Mouse (Mus musculus) layer of hippocampus, postnatal 14 days (tissue): ENCODE results near the gene Igfbp2. TPM values are rescaled to one million over a fixed set of nuclear protein-coding genes. Genes with fewer than 3 reads are reported as not detected.

Source experiments
- DNase-seq, 2 experiments: peaks; one replicate each; pipeline ENCODE4 v3.0.0; 2021 to 2022; ENCODE audit warnings: low spot score in 2 of 2, mixed read lengths in 1 of 2
- total RNA-seq, 2 experiments: library from RNA; stranded (reverse); gene quantifications; 2 replicates each; pipeline ENCODE4 v1.2.3; 2021

The Igfbp2 gene
- total RNA-seq, 2 experiments from 2014 or later: 56.4 to 116 TPM

DNA sequence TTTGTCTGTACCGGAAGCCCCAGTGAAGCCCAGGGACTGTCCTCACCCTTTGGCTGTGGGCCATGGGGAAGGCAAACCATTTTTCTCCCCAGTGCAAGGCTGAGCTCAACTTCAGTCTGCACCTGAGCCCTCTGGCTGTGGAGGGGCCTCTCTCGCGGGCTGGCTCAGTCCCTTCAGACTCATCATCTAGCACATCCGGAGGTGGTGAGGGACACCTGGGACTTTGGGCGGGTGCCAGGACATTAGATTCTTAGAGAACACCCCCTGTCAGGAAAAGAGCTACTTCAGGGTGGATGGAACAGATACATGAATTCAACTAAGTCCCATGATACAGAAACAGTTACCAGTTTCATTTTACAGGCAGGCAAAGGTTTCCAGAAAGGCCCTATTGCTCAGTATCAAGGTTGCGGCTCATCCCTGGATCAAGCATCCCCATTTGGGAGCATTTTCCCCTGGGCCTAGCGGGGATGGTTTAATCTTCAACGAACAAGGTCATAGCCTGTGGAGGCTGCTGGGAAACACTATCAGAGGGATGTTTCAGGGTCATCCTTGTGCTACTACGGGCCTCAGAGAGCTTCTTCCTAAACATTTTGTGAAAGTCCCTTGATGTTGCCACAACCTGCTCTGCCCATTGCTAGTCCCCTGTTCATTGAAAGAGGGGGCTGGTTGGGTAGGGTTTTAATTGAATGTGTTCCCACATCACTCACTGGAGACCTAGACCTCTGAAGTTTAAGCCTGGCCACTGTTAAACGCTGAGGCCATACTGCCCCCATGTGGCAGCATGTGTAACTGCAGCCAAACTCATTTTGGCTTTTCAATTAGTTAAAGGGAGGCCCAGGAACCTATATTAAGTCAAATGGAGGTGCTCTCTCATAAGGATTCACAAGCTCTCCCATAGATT, 30.3 kb downstream of the Igfbp2 start:
- DNase-seq: peak; percentile 56 to 60

DNA sequence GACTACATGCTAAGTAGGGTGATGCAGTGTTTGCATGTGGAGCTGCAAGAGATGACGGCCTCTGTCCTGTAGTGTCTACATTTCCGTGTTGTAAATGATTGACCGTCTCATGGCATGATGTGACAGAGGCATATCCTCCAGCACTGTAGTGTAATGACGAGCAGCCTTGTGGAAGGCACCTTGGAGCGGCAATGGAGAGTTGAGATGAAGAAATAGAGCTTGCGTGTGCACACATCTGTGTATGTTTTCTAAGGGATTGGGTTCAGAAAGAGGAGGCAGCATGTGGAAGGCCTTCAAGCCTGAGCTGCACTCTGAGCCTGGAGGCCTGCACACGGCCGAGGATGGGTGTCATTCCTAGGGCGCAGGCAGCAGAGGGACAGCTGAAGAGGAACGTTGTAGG, 31.4 kb downstream of the Igfbp2 start:
- no peak for DNase-seq

DNA sequence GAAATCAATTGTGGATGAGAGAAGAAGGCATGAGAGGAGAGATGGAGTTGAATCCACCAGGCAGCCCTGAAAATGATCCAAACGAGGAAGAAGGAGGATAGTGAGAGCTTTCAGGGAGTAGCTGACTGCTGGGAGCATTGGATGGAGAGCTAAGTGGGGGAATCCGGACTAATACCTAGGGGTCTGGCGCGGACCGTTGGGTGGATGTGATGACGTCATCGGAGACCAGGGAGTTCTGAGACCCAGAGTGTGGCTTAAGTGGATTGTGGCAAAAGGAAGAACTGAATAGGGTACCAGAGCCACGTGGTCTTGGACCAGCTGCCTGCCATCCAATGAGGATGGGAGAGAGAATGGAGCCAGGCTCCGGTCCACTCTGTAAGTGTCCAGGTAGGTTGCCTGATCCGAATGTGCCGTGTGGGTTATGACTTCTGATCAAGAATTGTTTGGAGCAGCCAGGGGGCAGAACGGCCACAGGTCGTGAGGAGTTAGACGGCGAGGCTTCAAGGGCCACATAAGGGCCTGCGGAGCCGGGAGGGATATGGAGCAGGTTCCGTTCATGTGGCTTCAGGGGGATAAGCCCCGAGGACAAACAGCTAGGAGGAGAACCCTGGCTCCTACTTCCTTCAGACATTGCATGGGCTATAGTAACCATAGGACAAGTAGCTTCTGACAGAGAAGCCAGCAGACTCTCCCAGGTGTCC, 32.1 kb downstream of the Igfbp2 start:
- DNase-seq: no peak

DNA sequence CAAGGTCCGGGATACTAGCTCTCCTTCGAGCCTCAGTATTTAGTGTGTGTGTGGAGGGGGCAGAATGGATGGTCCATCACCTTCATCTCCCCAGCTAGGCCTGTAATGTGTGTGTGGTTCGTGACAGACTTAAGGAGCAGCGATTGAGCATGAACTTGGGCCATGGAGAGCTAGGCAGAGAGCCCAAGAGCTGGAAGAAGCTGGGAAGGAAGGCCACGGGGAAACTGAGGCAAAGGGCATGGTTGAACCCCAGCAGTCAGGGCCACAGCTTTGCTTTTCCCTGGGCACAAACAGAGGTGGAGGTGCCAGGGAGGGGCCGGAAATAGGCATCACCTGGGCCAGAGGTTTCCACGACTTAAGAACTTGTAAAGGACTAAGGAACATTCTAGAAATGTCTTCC, 32.8 kb downstream of the Igfbp2 start:
- no peak for DNase-seq

DNA sequence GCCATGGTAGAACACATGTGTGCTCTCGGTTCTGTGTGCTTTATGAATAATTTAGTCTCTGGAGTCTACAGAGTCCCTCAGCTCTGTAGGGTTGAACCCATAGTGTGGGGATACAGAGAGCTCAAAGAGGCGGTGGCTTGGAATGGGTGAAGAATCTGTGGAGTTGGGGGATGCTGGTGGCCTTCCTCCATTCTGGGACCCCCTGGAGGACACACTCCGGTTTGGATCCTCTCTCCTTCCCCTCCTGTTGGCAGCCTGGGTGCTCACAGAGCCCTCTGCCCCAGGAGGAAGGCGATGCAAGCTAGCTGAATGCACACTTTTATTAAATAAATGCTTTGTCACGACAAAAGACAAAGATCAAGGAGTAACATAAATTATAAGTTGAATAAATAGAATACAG, 33.3 kb downstream of the Igfbp2 start:
- no peak for DNase-seq

DNA sequence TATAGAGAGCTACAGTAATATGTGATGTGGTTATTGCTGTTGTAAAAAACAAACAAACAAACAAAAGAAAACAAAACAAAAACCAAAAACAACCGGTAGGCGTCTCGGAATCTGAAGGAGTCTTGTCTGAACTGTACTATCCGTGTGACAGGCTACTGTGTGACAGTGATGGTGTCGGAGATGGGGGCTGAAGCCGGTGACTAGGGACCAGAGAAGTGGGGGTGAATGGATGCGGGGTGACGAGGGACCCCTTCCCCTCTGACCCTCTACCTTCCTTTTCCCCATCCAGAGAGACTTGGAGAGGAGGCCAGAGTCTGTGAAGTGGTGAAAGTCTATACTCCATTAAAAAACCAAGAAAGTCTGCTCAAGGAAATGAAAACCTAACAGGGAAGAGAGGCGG, 34.0 kb downstream of the Igfbp2 start:
- no peak for DNase-seq

DNA sequence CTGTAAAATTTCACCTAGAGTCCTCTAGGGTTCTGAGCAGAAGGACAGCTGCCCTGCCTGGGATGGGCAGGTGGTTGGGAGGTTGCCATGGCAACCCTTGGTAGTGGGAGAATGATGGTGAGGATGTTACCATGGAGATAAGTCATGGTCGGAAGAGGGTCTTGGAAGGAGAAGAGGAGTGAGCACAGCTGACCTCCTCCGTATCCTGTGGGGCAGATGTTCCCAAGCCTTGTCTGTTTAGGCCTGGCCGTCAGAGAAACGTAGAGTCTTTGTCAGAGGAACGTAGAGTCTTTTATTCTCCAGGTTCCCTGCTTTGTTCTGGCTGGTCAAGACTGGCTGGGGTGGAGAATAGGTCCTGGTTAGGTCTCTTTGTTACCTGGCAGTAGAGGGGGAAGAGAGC, 34.6 kb downstream of the Igfbp2 start:
- DNase-seq: no peak

DNA sequence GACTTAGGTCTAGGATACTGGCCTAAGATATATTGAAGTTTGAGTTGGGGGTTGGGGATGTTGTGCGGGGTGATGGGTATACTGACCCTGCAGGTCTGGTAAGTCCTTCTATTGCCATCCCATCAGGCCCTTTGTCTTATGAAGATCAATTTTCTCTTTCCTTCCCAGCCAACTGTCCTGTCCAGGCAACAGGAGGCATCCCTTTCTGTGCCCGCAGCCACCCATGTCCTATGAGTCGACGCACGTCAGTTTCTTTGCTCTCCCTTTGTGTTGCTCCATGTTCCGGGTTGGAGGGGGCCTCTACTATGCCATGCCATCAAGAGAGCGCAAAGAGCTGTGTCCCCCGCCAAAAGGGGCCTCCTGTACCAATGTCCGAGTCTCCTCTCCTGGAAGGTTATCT, 35.7 kb downstream of the Igfbp2 start:
- no peak for DNase-seq

DNA sequence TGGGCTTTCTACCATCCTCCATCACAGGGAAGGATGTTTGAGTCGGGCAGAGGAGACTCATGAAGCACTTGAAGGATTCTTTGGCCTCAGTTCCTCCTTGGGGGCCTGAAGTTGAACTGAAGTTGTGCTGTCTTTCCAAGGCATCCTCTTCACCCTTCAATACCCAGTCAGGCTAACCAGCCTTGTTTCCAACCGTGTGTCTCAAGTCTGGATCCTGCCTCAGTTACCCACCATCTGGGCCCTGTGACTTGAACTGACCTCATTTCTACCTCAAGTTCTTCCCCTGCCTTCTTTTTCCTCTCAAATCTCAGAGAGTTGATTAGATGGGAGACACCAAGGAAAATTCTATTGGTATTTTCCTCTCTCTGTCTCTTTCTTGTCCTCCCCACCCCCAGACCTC, 36.2 kb downstream of the Igfbp2 start:
- DNase-seq: no peak

DNA sequence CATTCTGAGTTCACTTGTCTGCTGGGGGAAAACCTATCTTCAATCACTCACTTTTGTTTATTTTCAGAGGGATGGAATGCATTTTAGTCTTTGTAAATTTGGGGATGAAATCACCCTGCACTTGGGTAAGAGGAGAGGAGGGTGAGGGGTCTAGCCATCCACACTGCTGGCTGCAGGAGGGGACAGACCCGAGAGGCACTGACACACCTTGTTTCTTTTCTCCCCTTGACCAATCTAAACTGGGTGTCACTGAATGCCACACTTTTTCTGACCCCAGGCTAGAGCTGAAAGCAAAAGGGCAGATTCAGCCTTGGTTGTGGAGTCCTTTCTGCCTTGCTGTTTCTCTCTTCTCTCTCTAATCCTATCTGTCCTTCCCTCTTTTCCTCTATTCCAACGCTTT, 37.4 kb downstream of the Igfbp2 start:
- no peak for DNase-seq

DNA sequence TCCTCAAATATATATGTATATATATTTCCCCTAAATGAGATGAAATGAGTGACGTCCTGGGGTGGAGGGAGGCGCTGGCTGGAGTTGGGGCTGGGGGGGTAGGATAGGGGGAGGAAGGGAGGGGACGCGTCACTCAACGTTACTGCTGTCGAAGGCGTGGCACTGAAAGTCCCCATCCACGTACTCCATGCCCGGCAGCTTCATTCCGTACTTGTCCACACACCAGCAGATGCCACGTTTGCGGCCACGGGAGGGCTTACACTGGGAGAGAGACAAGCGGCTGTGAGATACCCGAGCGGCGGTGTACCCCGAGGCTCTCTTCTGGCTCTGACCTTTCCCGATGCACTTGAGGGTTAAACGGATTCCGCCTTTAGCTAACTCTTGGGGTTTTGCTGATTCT, 37.9 kb downstream of the Igfbp2 start:
- DNase-seq: no peak

DNA sequence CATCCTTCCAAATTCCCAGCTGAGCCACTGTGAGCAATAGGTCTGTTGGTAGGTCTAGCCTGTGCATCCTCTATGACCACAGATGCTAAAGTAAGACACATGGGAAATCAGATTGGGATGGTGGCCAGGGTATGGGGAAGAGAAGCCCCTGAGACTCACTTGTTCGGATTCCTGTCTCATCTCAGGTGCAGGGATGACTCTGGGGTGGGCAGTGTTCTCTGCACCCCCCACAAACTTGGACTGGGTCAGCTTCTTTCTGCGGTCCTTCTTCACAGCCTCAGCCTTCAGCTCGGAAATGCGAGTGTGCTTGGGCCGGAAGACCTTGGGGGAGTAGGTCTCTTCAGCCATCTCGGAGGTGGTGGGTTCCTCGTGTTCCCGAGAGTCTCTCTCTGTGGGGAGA, 39.4 kb downstream of the Igfbp2 start:
- no peak for DNase-seq

DNA sequence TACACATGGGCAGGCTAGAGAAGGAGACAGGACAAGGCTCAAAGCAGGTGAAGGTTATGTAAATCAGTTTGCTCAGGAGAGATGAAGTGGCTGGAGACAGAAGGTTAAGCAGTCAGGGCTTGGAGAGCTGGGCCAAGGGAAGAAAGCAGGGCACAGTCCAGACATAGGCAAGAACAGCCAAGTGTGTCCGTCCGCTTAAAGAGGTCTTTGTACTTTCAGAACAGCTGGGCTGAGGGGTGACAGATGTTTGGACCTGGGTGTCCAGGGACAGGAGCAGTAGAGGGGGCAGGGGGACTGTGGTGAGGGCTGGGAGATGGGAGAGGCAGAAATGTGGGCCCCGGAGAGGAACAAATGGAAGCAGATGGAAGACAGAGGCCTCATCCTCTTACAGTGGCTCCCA, 40.0 kb downstream of the Igfbp2 start:
- no peak for DNase-seq

DNA sequence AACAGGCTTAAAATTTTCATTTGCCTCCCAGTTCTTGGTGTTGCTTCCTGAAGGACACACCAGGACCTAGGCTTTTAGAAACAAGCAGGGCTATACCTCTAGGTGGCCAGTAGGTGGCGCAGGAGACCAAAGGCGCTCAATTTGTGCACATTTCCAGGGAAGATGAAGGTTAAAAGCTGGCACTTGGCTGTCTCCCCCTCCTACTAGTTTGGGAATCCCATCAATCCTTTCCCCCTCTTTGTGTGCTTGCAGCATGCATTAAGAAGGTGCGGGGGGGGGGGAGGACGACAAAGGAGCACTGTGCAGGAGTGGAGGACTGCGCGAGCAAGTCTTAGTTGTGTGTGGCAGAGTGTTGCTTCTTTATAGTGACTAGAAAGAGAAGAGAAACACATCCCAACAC, 41.6 kb downstream of the Igfbp2 start:
- peak; percentile 76 to 86 for DNase-seq

DNA sequence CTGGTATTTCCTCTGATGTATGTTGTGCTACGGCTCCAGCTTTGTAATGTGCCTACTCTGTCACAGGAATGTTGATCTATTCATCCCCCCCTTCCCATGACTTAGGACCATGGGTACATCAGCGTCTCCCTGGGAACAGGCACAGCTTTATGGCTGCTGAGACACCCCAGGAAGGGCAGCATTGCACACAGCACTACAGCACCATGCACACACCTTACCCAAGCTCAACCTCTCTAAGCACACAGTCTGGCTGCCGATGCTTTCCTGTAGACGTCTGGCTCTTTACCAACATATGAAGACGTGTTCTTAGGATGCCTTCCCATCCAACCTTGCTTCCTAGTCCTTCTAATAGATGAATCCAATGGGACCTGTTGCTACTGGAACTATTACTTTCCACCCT, 42.1 kb downstream of the Igfbp2 start:
- no peak for DNase-seq

DNA sequence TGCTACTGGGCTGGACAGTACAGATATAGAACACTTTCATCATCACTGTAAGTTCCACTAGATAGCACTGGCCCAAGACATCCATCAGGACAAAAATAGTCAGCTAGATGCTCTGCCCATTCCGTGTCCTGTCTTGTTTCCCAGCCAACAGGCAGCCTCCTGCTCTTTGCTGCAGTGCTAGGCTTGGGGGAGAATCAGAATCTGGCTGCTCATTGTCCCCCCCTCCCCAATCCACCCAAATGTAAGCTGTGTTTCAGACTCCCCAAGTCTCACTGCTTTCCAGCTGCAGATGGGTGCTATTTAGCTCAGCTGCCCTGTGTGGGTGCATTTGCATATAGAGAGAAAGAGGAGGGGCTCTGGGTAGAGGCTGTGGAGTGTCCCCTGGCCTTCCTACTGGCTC, 43.0 kb downstream of the Igfbp2 start:
- no peak for DNase-seq

DNA sequence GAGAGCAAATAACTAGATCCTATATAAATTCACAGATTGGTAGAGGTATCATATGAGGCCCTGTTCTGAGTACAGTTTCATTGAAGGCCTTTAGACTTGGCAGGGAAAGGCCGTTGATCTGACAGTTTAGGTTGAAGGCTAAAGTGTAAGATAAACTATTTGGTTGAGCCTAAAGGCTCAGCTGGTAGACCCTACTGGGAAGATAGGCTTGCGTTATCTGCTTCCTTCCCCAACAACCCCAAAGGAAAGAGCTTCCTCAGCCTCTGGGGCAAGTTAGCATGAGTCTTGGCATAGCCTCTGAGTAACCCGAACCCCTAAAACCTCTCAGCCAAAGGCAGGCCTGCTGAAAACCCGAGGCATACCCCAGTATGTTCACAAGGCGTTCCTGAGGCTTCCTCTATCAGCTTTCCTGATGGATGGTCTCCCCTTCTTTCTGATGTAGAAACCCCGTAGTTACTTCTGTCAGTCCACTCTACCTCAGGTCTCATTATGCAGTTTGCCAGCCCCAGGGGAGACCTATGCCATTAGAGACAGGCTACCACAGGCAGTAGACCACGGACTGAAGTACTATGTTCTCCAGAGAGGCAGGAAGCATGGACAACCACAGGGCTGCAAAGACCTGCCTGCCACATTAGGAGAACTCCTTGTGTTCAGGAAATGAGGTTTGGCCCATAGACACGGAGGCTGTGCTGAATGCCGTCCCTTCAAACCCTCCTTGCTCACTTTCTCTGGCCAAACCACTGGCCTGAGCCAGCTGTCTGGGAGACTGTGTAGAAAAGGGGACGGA, 44.3 kb downstream of the Igfbp2 start:
- no peak for DNase-seq

DNA sequence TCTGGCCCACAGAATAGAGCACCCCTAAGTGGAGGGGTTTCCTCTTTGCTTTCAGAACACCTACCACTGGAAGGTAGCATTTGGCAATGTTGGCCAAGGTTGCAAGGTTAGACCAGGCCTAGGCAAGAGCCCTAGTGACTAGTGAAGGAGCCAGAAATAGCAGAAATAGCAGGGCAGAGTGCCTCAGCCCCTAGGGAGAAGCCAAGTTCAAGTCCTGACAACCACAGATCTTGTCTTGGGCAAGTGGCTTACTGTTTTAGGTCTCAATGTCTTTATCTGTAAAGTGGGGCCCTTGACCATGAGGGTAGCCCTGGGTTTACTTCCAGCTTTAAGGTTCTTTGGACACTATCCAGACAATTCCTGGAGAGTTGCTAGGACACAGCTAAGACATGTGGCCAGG, 45.0 kb downstream of the Igfbp2 start:
- DNase-seq: no peak

DNA sequence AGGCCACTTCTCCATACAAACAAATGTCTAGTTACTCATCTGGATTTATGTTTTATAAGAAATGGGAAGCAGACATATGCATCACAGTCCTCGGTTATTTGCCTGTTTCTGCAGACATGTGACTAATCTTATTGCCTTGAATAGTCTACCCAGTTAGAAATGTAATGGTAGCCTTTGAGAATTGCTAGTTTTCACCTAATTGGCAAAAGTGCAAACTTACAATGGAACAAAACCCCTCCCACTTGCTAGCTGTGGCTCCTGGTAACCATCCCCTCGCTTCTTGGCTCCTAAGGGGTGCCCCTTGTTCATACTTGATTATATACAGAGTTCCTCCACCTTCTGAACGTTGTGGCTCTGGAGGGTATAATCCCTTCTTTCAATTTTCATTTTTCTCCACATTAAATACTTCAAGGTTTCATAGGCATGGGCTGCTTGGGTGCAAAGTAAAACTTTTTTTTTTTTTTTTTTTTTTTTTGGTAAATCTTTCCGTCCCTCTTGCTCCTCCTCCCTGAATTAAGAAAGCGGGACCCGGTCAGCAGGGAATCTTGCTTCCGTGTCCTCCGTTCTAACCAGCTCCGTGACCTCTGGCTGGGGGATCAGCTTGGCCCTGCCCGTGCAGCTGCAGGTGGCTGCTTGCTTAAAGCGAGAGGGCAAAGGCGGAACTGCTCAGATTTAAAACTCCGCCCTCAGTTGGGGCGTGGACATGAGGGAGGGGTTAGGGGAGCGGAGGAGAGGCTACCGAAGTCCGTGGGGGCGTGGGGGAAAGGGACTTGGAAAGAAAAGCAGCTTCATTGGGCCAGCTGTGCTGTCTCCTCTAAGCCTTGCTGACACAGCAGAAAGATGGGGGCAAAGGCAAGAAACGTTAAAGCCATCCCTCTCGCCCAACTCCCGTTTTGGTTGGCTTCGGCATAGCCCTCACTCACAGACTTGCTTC, 45.6 kb downstream of the Igfbp2 start:
- peak in 1 of 2 experiments; percentile 39 for DNase-seq

DNA sequence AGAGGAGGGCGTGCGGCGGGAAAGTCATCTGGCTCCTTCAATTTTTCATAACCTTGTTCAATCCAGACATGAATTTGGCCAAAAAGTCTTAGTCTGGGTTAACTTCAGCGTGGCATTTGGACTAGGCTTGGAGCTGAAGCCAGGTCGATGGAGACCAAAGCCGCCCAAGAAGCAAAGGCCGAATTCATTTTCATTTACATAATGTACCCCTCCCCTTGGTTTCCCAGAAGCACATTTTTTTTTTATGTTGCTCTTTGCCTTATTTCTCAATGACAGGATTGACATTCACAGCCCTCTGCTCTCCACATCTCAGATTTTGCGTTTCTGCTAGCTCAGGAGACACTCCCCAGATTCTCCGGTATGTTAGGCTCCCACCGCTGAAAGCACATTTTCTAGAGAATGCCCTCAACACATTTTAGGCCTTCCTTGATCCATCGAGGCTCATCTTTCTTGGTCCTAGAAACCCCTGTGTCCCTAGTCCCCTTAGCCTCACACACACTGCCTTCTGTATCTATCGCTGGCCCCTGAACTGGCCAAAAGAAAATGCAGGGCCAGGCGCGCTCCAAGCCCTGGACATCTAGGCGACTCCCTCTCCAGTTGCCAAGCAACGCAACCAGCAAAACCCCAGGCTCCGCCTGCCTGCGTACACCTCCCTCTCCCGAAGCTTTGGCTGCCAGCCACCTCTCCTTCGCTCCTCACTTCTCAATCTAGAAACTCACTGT, 46.5 kb downstream of the Igfbp2 start:
- DNase-seq: peak; percentile 82 to 92
